Mouse (Mus musculus): ENCODE measurements around the gene Trp73. TPM values are rescaled to one million over a fixed set of nuclear protein-coding genes. Genes with fewer than 3 reads are reported as not detected.

Trp73 gene
- polyA plus RNA-seq, 1 experiment from 2014 or later: not detected

- Histone ChIP-seq H3K4me2 (no peak overlapping the region), H3K4me1 (replicated peaks) (0 out of 2 replicates have a peak, but pooled peaks cover 4% of the 10 kb centered on the region), H3K9me3 (no peaks in the 10 kb centered on the region), H3K27ac (replicated peaks) (no peak overlapping the region), H3K4me3 (no peak overlapping the region), H3K9ac (no peak overlapping the region), H3K27me3 (peaks cover 11% of the 10 kb centered on the region), H3K36me3 (no peaks in the 10 kb centered on the region)
- WGBS: 68% methylated on average over 8 of the region's 8 CpGs
- ATAC-seq (ENCODE audit: low read depth): no peak
Measured at GRCm38 (mm10) chr4:154091356-154091755, 48.7 kb downstream of the Trp73 start.

GRCm38 (mm10) chr4:154089205-154089604 lies 50.8 kb downstream of the Trp73 start:
- H3K36me3 ChIP-seq: no peaks in the 10 kb centered on the region
- H3K9me3 ChIP-seq: no peaks in the 10 kb centered on the region
- H3K4me3 ChIP-seq: no peak overlapping the region
- peaks cover 11% of the 10 kb centered on the region for H3K27me3 ChIP-seq
- H3K4me1 ChIP-seq (replicated peaks): no peaks in the 10 kb centered on the region
- H3K9ac ChIP-seq: no peak overlapping the region
- H3K27ac ChIP-seq (replicated peaks): no peak overlapping the region
- WGBS: 59% methylated on average over 5 of the region's 5 CpGs
- H3K4me2 ChIP-seq: no peak overlapping the region
- no peak for ATAC-seq (ENCODE audit: low read depth)

- Histone ChIP-seq H3K9ac (no peak overlapping the region), H3K27ac (replicated peaks) (no peak overlapping the region), H3K4me2 (no peak overlapping the region), H3K27me3 (peaks cover 28% of the 10 kb centered on the region), H3K9me3 (no peaks in the 10 kb centered on the region), H3K4me3 (no peak overlapping the region), H3K36me3 (no peaks in the 10 kb centered on the region), H3K4me1 (replicated peaks) (no peaks in the 10 kb centered on the region)
- ATAC-seq (ENCODE audit: low read depth): no peak
- 87% methylated on average over 8 of the region's 8 CpGs for WGBS
Measured at GRCm38 (mm10) chr4:154086436-154086835, 53.6 kb downstream of the Trp73 start.

- Histone ChIP-seq H3K9ac (no peak overlapping the region), H3K27me3 (peaks cover 31% of the 10 kb centered on the region), H3K27ac (replicated peaks) (no peak overlapping the region), H3K4me3 (no peak overlapping the region), H3K9me3 (no peaks in the 10 kb centered on the region), H3K4me2 (no peak overlapping the region), H3K36me3 (no peaks in the 10 kb centered on the region), H3K4me1 (replicated peaks) (no peaks in the 10 kb centered on the region)
- ATAC-seq (ENCODE audit: low read depth): no peak
- WGBS: 62% methylated on average over 3 of the region's 3 CpGs
Measured at GRCm38 (mm10) chr4:154085856-154086255, 54.2 kb downstream of the Trp73 start.

GRCm38 (mm10) chr4:154081974-154082373 lies 58.0 kb downstream of the Trp73 start:
- 0% methylated on average over 1 of the region's 1 CpGs for WGBS
- no peaks in the 10 kb centered on the region for H3K9me3 ChIP-seq
- H3K27ac ChIP-seq (replicated peaks): no peak overlapping the region
- no peak for ATAC-seq (ENCODE audit: low read depth)
- peaks cover 46% of the 10 kb centered on the region for H3K27me3 ChIP-seq
- no peaks in the 10 kb centered on the region for H3K36me3 ChIP-seq
- H3K4me3 ChIP-seq: no peak overlapping the region
- H3K4me1 ChIP-seq (replicated peaks): no peaks in the 10 kb centered on the region
- no peak overlapping the region for H3K9ac ChIP-seq
- H3K4me2 ChIP-seq: no peak overlapping the region

GRCm38 (mm10) chr4:154081021-154081420 lies 59.0 kb downstream of the Trp73 start:
- 0 out of 2 replicates have a peak overlapping the region, but pooled peaks have one; percentile 4 for H3K4me2 ChIP-seq
- no peak overlapping the region for H3K9ac ChIP-seq
- H3K27me3 ChIP-seq: peaks cover 40% of the 10 kb centered on the region
- no peak for ATAC-seq (ENCODE audit: low read depth)
- no peak overlapping the region for H3K27ac ChIP-seq (replicated peaks)
- H3K4me1 ChIP-seq (replicated peaks): no peaks in the 10 kb centered on the region
- H3K36me3 ChIP-seq: no peaks in the 10 kb centered on the region
- no peak overlapping the region for H3K4me3 ChIP-seq
- no peaks in the 10 kb centered on the region for H3K9me3 ChIP-seq
- 4% methylated on average over 13 of the region's 13 CpGs for WGBS

- no peak overlapping the region for H3K27ac ChIP-seq (replicated peaks)
- H3K4me3 ChIP-seq: no peak overlapping the region
- H3K4me2 ChIP-seq: no peak overlapping the region
- WGBS: 65% methylated on average over 4 of the region's 4 CpGs
- ATAC-seq (ENCODE audit: low read depth): no peak
- H3K36me3 ChIP-seq: no peaks in the 10 kb centered on the region
- H3K4me1 ChIP-seq (replicated peaks): no peaks in the 10 kb centered on the region
- H3K9ac ChIP-seq: no peak overlapping the region
- peaks cover 40% of the 10 kb centered on the region for H3K27me3 ChIP-seq
- no peaks in the 10 kb centered on the region for H3K9me3 ChIP-seq
Measured at GRCm38 (mm10) chr4:154080211-154080610, 59.8 kb downstream of the Trp73 start.

- ATAC-seq (ENCODE audit: low read depth): no peak
- Histone ChIP-seq H3K4me2 (peak overlapping the region; percentile 38), H3K27me3 (peaks cover 49% of the 10 kb centered on the region), H3K4me1 (replicated peaks) (peaks cover 10% of the 10 kb centered on the region), H3K27ac (replicated peaks) (no peak overlapping the region), H3K36me3 (no peaks in the 10 kb centered on the region), H3K9ac (no peak overlapping the region), H3K4me3 (no peak overlapping the region), H3K9me3 (no peaks in the 10 kb centered on the region)
- 26% methylated on average over 13 of the region's 16 CpGs for WGBS
Measured at GRCm38 (mm10) chr4:154071941-154072340, 68.1 kb downstream of the Trp73 start.

- peaks cover 49% of the 10 kb centered on the region for H3K27me3 ChIP-seq
- H3K9me3 ChIP-seq: no peaks in the 10 kb centered on the region
- WGBS: under 1% methylated on average over 15 of the region's 20 CpGs
- H3K4me2 ChIP-seq: peak overlapping the region; percentile 38
- no peak for ATAC-seq (ENCODE audit: low read depth)
- H3K27ac ChIP-seq (replicated peaks): no peak overlapping the region
- H3K36me3 ChIP-seq: no peaks in the 10 kb centered on the region
- peaks cover 10% of the 10 kb centered on the region for H3K4me1 ChIP-seq (replicated peaks)
- 0 out of 2 replicates have a peak overlapping the region, but pooled peaks have one; percentile 34 for H3K9ac ChIP-seq
- H3K4me3 ChIP-seq: peak overlapping the region; percentile 16; the same call in 1 of the 2 replicates
Measured at GRCm38 (mm10) chr4:154071521-154071920, 68.5 kb downstream of the Trp73 start.

- WGBS: 2% methylated on average over 5 of the region's 5 CpGs
Measured at GRCm38 (mm10) chr4:154070896-154071295, 69.1 kb downstream of the Trp73 start.

GRCm38 (mm10) chr4:154064827-154065773 lies 74.9 kb downstream of the Trp73 start:
- WGBS: 64% methylated on average over 14 of the region's 14 CpGs
- no peak overlapping the region for H3K9ac ChIP-seq
- peak; percentile 53 for ATAC-seq (ENCODE audit: low read depth)
- no peaks in the 10 kb centered on the region for H3K9me3 ChIP-seq
- H3K4me2 ChIP-seq: no peak overlapping the region
- no peak overlapping the region for H3K4me3 ChIP-seq
- no peaks in the 10 kb centered on the region for H3K4me1 ChIP-seq (replicated peaks)
- H3K36me3 ChIP-seq: no peaks in the 10 kb centered on the region
- H3K27me3 ChIP-seq: peaks cover 18% of the 10 kb centered on the region
- H3K27ac ChIP-seq (replicated peaks): no peak overlapping the region

More at GRCm38 (mm10) chr4:154070896-154071295, 69.1 kb downstream of the Trp73 start:
- no peak overlapping the region for H3K4me2 ChIP-seq
- H3K9ac ChIP-seq: no peak overlapping the region
- peaks cover 10% of the 10 kb centered on the region for H3K4me1 ChIP-seq (replicated peaks)
- H3K27ac ChIP-seq (replicated peaks): no peak overlapping the region
- ATAC-seq (ENCODE audit: low read depth): no peak
- no peak overlapping the region for H3K4me3 ChIP-seq
- no peaks in the 10 kb centered on the region for H3K36me3 ChIP-seq
- no peaks in the 10 kb centered on the region for H3K9me3 ChIP-seq
- peaks cover 49% of the 10 kb centered on the region for H3K27me3 ChIP-seq

GRCm38 (mm10) chr4:154057696-154058095 lies 82.3 kb downstream of the Trp73 start:
- no peak overlapping the region for H3K9ac ChIP-seq
- no peak overlapping the region for H3K27ac ChIP-seq (replicated peaks)
- no peaks in the 10 kb centered on the region for H3K4me1 ChIP-seq (replicated peaks)
- H3K9me3 ChIP-seq: no peaks in the 10 kb centered on the region
- H3K27me3 ChIP-seq: peaks cover 3% of the 10 kb centered on the region; the same call in 1 of the 2 replicates
- H3K4me3 ChIP-seq: no peak overlapping the region
- no peaks in the 10 kb centered on the region for H3K36me3 ChIP-seq
- no peak overlapping the region for H3K4me2 ChIP-seq
- ATAC-seq (ENCODE audit: low read depth): no peak
- 70% methylated on average over 4 of the region's 4 CpGs for WGBS

Data from neural tube, embryonic 13.5 days (tissue).